Mouse (Mus musculus): ENCODE measurements around the gene Ushbp1.

Gene Ushbp1

GRCm38 (mm10) chr8:71394481-71394880 lies 1.1 kb downstream of the Ushbp1 start:
- no peak for DNase-seq (ENCODE audit: low spot score in 2 of 2)

DNA sequence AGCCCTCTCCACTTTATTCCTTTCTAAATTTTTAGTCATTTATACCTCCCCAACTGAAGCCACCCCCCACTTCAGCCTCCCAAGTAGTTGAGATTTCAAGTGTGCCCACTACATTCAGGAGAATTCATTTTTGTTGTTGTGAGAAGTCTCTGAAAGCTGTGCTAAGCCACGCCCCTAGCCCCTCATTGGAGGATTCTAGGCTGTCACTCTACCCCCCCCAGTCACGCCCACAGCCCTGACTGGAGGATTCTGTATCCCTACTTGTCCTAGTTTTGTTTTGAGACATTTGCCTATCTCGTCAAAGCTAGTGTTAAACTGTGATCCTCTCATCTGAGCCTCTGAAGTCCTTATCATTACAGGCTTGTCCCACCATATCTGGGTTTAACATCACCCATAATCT lies 2.7 kb downstream of the Ushbp1 start:
- no peak for DNase-seq (ENCODE audit: low spot score in 2 of 2)

GRCm38 (mm10) chr8:71392391-71392790 lies 3.2 kb downstream of the Ushbp1 start:
- no peak for DNase-seq (ENCODE audit: low spot score in 2 of 2)

- no peak for DNase-seq (ENCODE audit: low spot score in 2 of 2)
These were observed 3.9 kb downstream of the Ushbp1 start for GRCm38 (mm10) chr8:71391696-71392095.

GRCm38 (mm10) chr8:71388267-71388666 lies 7.3 kb downstream of the Ushbp1 start:
- no peak for DNase-seq (ENCODE audit: low spot score in 2 of 2)

DNA sequence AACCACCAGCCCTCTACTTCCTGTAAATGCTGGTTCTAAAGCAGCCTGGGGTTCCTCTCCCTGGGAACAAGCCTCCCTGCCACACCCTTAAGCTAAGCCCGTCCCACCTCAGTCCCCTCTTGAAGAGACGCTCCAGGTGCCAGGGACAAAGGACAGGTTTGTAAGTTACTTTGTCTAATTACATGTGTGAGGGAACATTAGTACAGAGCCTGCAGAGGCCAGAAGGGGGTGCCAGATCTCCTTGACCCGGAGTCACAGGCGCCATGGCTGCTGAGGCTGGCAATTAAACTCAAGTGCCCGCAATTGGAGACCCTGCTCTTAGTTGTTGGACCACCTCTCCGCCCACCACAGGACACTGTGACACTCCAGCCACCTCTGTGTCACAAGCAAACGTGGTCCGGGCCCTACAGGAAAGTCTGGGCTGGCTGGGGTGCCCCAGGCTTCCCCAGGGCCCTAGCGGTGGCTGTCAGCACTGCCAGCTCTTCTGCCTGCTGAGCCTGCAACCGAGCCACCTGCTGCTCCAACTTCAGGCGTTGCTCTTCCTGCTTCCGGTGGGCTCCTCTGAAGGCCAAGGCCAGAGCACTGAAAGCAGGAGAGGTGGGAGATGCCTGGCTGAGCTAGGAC lies 10.3 kb downstream of the Ushbp1 start:
- DNase-seq (ENCODE audit: low spot score in 2 of 2), result no peak

DNA sequence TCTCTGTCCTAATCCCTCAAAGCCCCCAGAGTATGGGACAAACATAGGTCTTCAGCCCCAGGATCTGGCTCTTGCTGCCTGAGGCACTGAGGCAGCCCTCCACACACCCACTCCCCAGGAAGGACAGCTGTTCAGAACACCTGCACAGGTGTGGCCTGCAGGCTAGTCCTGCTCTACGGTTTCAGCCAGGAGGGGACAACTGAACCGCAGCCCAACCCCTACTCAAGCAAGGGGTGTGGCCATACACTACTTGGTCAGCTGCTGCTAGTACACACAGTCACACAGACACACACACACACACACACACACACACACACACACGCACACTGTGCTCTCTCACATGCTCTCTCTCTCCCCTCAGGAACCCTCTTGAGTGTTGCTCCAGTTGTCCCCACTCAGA lies 11.7 kb downstream of the Ushbp1 start:
- DNase-seq (ENCODE audit: low spot score in 2 of 2), result no peak

DNA sequence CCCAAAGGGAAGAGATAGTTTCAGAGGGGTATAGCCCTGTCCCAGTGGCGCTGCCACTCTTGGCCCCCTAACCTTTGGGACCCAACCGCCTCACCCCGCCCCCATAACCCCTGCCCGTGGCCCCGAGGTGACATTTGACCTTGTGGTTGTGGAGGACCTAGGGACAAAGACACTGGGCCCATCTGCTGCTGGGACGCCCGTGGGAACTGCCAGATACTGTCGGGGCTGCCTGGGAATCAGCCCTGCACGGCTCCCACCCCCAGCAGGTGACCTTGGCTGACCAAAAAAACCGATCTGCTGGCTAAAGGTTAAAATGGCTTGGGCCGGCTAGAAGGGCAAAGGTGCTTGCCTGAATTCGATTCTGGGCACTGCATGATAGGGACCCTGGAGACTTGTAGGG lies 12.2 kb downstream of the Ushbp1 start:
- no peak for DNase-seq (ENCODE audit: low spot score in 2 of 2)

DNA sequence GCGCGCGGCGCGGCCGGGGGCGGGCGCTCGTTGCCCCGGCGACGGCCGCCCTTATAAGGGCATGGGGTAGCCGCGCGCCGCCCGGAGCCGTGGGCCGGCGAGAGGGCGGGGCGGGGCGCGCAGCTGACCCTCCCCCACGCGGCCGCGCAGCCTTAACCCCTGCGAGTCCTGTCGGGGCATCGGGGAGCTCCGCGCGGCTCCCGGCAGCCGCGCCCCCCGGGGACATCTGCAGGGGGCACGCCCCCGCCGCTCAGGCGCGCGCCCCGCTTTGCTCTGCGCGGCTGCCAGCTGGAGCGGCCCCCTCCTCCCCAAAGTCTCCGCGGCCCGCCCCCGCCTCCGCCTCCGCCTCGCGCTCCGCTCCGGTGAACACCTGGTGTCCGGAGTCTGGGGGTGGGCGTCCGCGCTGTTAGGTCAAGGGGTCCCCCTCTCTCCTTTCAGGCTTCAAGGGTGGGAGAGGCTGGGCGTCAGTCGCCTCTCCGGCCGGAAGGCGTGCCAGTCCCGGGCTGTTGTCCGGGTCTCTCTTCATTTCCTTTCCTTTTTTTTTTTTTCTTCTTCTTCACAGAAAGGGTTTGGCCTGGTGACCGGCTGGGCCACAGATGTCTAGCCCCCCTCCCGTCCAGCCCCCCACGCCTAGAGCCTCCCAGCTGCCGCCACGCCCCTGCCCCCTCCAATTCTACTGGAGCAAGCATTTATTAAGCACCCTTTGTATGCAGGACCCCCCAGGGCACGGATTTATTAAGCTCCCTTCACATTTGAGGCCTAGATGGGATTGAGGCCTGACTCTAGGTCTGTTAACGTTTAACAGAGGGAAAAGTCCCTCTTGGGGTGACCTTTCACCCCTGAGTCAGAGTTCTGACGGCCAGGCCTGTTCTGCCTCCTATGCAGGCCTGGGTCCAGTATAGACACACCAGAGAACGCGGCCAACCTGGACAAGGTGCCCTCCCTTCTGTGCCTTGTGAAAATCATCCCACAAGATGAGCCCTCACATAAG lies 13.3 kb downstream of the Ushbp1 start:
- DNase-seq (ENCODE audit: low spot score in 2 of 2), result peak; percentile 75 to 85

GRCm38 (mm10) chr8:71381421-71381970 lies 14.1 kb downstream of the Ushbp1 start, which contains the start of gene Nr2f6:
Gene Nr2f6, minus strand, starts transcription at chr8:71381960.
- peak; percentile 73 to 89 for DNase-seq (ENCODE audit: low spot score in 2 of 2)

GRCm38 (mm10) chr8:71380178-71381171 lies 15.1 kb downstream of the Ushbp1 start:
- no peak for DNase-seq (ENCODE audit: low spot score in 2 of 2)

- no peak for DNase-seq (ENCODE audit: low spot score in 2 of 2)
These were observed 16.0 kb downstream of the Ushbp1 start for GRCm38 (mm10) chr8:71379512-71380075.

GRCm38 (mm10) chr8:71379008-71379407 lies 16.6 kb downstream of the Ushbp1 start:
- DNase-seq (ENCODE audit: low spot score in 2 of 2), result no peak

DNA sequence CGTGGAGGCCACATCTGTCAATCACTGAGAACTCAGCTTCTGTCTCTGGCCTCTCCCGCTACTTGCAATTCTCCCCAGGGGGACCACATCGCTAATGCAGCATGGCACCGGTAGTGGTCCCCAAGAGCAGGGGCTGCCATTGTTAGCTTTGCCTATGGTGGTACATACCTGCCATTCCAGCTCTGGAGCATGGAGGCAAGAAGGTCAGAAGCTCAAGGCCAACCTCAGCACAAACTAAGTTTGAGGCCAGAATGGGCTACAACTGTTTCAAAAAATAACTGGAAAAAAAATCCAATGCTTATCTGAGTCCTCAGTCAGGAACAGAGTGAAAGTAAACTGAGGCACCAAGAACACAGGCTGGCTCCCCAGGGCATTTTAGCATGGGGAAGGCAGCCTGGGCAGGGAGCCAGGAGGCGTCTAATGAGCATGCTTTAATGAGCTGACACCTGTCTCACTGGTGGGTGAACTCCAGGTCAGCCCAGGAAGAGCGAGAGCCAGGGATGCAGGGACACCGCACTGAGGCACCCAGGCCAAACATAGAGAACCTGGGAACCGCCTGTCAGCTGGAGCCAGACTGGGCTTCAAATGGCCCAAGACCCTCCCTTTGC lies 19.1 kb downstream of the Ushbp1 start:
- no peak for DNase-seq (ENCODE audit: low spot score in 2 of 2)

DNA sequence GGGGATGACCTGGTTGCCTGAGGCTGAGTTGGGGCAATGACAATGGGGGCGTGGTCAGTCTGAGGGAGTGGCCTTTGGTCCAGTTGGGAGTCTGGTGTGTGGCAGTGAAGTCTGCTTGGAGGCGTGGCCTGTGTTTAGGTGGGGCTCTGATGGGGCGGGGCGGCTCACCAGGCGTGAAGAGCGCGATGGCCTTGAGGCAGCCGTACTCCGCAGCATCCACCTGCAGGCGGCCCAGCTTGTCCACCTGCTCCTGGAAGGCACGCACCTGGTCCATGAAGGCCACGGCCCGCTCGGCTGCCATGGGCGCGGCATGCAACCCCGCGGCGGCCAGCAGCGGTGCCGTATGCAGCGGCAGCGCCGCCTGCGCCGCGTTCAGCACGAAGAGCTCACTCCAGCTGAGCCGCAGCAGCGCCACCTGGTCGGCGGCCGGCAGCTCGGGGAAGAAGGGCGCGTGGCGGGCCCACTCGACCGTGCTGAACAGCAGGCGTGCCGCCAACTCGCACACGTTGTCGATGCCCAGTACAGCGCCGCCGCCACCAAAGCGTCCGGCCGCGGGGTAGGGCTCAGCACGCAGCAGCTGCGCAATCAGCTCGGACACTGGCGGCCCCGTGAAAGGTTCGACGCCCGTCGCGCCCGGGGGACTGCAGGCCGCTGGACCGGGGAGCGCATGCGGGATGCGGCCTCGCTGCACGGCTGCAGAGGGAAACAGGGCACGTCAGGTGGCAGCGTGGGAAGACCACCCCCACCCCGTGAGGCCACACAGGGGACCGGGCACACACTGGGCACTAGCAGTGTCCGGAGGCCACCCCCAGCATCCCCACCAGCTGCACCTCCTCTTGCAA lies 19.8 kb downstream of the Ushbp1 start:
- peak; percentile 63 to 65 for DNase-seq (ENCODE audit: low spot score in 2 of 2)

DNA sequence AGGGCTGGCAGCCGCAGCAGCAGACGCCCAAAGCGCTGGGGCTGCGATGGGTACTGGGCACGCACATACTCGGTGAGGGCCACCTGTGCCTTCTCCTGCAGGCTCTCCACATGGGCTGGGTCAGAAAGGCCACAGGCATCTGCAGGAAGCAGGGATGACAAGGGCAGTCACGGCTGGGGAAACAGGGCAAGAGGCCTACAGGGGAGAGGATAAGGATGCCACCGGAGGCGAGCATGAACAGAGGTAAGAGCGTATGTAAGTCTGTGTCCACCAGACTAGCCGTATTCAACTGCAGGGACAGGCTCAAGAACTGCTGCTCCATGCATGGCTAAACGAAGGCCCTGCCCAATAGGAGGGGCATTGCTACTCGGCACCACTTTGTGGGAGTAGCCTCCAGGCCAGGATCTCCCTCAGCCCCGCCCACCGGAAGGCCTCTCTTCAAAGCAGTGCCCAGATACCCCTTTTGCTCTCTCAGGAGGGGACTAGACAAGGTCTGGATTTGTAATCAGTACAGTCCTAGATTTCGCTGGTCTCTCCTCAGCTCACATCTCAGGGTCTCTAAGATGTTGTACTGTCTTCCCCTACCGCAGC lies 20.9 kb downstream of the Ushbp1 start:
- DNase-seq (ENCODE audit: low spot score in 2 of 2), result no peak

DNA sequence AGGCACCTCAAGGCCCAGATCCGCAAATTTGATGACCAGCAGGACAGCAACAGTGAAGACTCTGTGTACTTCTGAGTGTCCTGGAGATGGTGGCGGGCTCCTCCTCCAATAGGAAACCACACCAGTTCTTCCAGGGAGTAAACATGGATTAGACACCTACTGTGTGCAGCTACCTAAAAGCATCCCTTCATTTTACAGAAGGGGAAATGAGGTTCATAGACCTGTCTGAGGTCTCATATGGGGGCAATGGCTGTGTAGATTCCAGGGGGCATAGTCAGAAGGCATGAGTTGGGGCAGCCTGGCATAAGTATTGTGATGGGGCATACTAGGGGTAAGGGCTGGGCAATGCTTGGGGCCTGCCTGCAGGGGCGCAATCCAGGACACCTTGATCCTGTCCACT lies 22.6 kb downstream of the Ushbp1 start:
- DNase-seq (ENCODE audit: low spot score in 2 of 2), result no peak

DNA sequence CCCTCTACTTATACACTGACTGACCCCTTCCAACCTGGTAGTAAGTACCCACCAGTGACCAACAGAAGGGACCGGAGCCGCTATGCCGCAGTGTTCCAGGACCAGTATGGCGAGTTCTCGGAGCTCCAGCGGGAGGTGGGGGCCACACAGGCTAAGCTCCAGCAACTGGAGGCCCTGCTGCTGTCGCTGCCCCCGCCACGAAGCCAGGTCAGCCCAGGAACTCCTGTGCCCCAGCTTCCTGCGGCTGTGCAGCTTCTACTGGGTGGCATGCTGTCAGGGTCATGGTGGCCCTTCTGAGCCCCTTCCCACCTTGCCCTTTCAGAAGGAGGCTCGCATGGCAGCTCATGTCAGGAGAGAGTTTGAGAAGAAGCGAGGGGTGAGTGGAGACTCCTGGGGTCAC lies 23.2 kb downstream of the Ushbp1 start:
- DNase-seq (ENCODE audit: low spot score in 2 of 2), result no peak

- DNase-seq (ENCODE audit: low spot score in 2 of 2), result peak; percentile 95 to 97
These were observed 24.3 kb downstream of the Ushbp1 start, which contains the start of gene Ocel1 for GRCm38 (mm10) chr8:71371236-71371848. Gene Ocel1, plus strand, starts transcription at chr8:71371298.
